In genomic region chr10:59909357-59909847, GRCm38 (mm10) we compare ENCODE assay signal across 7 mouse cellular contexts. TPM values are rescaled to one million over a fixed set of nuclear protein-coding genes. Genes with fewer than 3 reads are reported as not detected.
A peak's percentile ranks its signal among the peaks of the same experiment; 100 is the strongest.
DNase-seq lines count a peak whose midpoint lies in the region; ATAC-seq lines count a peak whose summit lies in the region.

No protein-coding gene starts in this region.

- H3K4me1 ChIP-seq in intestine, embryonic 15.5 days (replicated peaks): peaks cover 45% of the 10 kb centered on the region
- peaks cover 28% of the 10 kb centered on the region for H3K4me1 ChIP-seq in liver, embryonic 16.5 days (ENCODE audit: control insufficient read depth, low read depth, low read length)

- intact Hi-C loops in gastrocnemius, postnatal 36 days (cut with DNase I): no loop called here

- ATAC-seq in intestine, embryonic 15.5 days: peak; percentile 30
- ATAC-seq in liver, embryonic 16.5 days (ENCODE audit: low read depth): 0 out of 2 replicates have a peak, but pooled peaks have one; percentile 14

- peak overlapping the region; percentile 86 for H3K27ac ChIP-seq in intestine, embryonic 15.5 days
- H3K27ac ChIP-seq in liver, embryonic 16.5 days (ENCODE audit: low read length): no peak overlapping the region

- H3K36me3 ChIP-seq in intestine, embryonic 15.5 days: no peaks in the 10 kb centered on the region
- H3K36me3 ChIP-seq in liver, embryonic 16.5 days (ENCODE audit: control insufficient read depth, insufficient read depth): no peaks in the 10 kb centered on the region

- no peaks in the 10 kb centered on the region for H3K9me3 ChIP-seq in intestine, embryonic 15.5 days
- H3K9me3 ChIP-seq in liver, embryonic 16.5 days (replicated peaks; ENCODE audit: control insufficient read depth, low read length): no peaks in the 10 kb centered on the region

- peak; percentile 100 for DNase-seq in MN1 (ENCODE audit: low spot score)
- peak; percentile 72 for DNase-seq in adrenal gland, postnatal 25 days
- peak; percentile 46 to 52 for DNase-seq in gastrocnemius, postnatal 36 days
- no peak for DNase-seq in thymus, adult 18-20 months
- DNase-seq in right cerebral cortex, postnatal 10 days (ENCODE audit: low spot score in 2 of 2): no peak

- H3K27me3 ChIP-seq in intestine, embryonic 15.5 days (replicated peaks): no peaks in the 10 kb centered on the region
- peaks cover 25% of the 10 kb centered on the region for H3K27me3 ChIP-seq in liver, embryonic 16.5 days (ENCODE audit: control insufficient read depth, insufficient read depth, low read depth, low read length)

- H3K4me2 ChIP-seq in intestine, embryonic 15.5 days (replicated peaks): peak overlapping the region; percentile 42
- H3K4me2 ChIP-seq in liver, embryonic 16.5 days (ENCODE audit: low read depth, low read length): no peak overlapping the region; the same call in 1 of the 2 replicates

- 12% methylated on average over 14 of the region's 14 CpGs for WGBS in intestine, embryonic 15.5 days
- WGBS in liver, embryonic 16.5 days (ENCODE audit: insufficient replicate concordance): 9% methylated on average over 14 of the region's 14 CpGs

- no peak overlapping the region for H3K9ac ChIP-seq in intestine, embryonic 15.5 days
- no peak overlapping the region for H3K9ac ChIP-seq in liver, embryonic 16.5 days (ENCODE audit: low read depth, low read length)

- no peak overlapping the region for H3K4me3 ChIP-seq in intestine, embryonic 15.5 days (replicated peaks)
- 0 out of 2 replicates have a peak overlapping the region, but pooled peaks have one; percentile 12 for H3K4me3 ChIP-seq in liver, embryonic 16.5 days (ENCODE audit: low read depth, low read length)

RNA-seq across cellular contexts. Expression of gene Dnajb12, which starts 30.0 kb away (rescaled TPM):
- total RNA-seq in adrenal gland, postnatal 25 days (2021): 65.1 and 69.2 TPM in 2 replicates
- 10 to 100 TPM; 54.7 to 61.2 TPM for total RNA-seq in gastrocnemius, postnatal 36 days (2021)
- 24.5 and 25.2 TPM in 2 replicates for polyA plus RNA-seq in intestine, embryonic 15.5 days (2015; fragmentation: Nextera tagmentation; extraction: Ambion mirVana)
- 14.8 and 15.5 TPM in 2 replicates for polyA plus RNA-seq in liver, embryonic 16.5 days (2015; fragmentation: Nextera tagmentation; extraction: Ambion mirVana)

RNA-seq across cellular contexts. Expression of gene Ddit4, which starts 42.2 kb away (rescaled TPM):
- total RNA-seq in adrenal gland, postnatal 25 days (2021): 35.7 and 57.7 TPM in 2 replicates
- total RNA-seq in gastrocnemius, postnatal 36 days (2021): 10 to 100 TPM; 18.2 to 39.3 TPM
- polyA plus RNA-seq in intestine, embryonic 15.5 days (2015; fragmentation: Nextera tagmentation; extraction: Ambion mirVana): 35.4 and 35.7 TPM in 2 replicates
- 5.0 and 6.8 TPM in 2 replicates for polyA plus RNA-seq in liver, embryonic 16.5 days (2015; fragmentation: Nextera tagmentation; extraction: Ambion mirVana)

Comparison
In these comparisons a context has a peak if more than half of its experiments do, and no peak if none do; other contexts are left out.
1. DNase-seq: peak in MN1 (single experiment), adrenal gland, postnatal 25 days (single experiment) and gastrocnemius, postnatal 36 days (2 of 2); none in thymus, adult 18-20 months (0 of 2) and right cerebral cortex, postnatal 10 days (0 of 2).